Mouse (Mus musculus): ENCODE measurements at regions not wholly inside any gene's neighbourhood (a gene's known extent, or its start where the extent isn't known, plus 50 kb on each side); places are given as distances from the start of the nearest gene placed in this dataset.

GRCm38 (mm10) chr3:149626186-149626585, 635.8 kb upstream of the Adgrl2 start:
- DNase-seq (ENCODE audit: low spot score in 2 of 2): no peak

- no peak for DNase-seq (ENCODE audit: low spot score in 2 of 2)
These were observed 635.1 kb upstream of the Adgrl2 start for GRCm38 (mm10) chr3:149625497-149625896.

GRCm38 (mm10) chr3:149625066-149625465, 634.7 kb upstream of the Adgrl2 start:
- DNase-seq (ENCODE audit: low spot score in 2 of 2): no peak

- no peak for DNase-seq (ENCODE audit: low spot score in 2 of 2)
These were observed 633.6 kb upstream of the Adgrl2 start for GRCm38 (mm10) chr3:149623851-149624532.

GRCm38 (mm10) chr3:149603865-149604264, 613.5 kb upstream of the Adgrl2 start:
- DNase-seq (ENCODE audit: low spot score in 2 of 2): no peak

GRCm38 (mm10) chr3:149601276-149601675, 610.9 kb upstream of the Adgrl2 start:
- DNase-seq (ENCODE audit: low spot score in 2 of 2): no peak

GRCm38 (mm10) chr3:149594470-149594869, 604.1 kb upstream of the Adgrl2 start:
- peak in 1 of 2 experiments; percentile 6 for DNase-seq (ENCODE audit: low spot score in 2 of 2)

- DNase-seq (ENCODE audit: low spot score in 2 of 2): no peak
These were observed 595.4 kb upstream of the Adgrl2 start for GRCm38 (mm10) chr3:149585769-149586168.

GRCm38 (mm10) chr3:149581141-149581540, 590.8 kb upstream of the Adgrl2 start:
- no peak for DNase-seq (ENCODE audit: low spot score in 2 of 2)

- DNase-seq (ENCODE audit: low spot score in 2 of 2): no peak
These were observed 585.3 kb upstream of the Adgrl2 start for GRCm38 (mm10) chr3:149575678-149576077.

GRCm38 (mm10) chr3:149566853-149567252, 576.5 kb upstream of the Adgrl2 start:
- no peak for DNase-seq (ENCODE audit: low spot score in 2 of 2)

- DNase-seq (ENCODE audit: low spot score in 2 of 2): no peak
These were observed 560.0 kb upstream of the Adgrl2 start for GRCm38 (mm10) chr3:149550231-149550951.

- DNase-seq (ENCODE audit: low spot score in 2 of 2): no peak
These were observed 556.7 kb upstream of the Adgrl2 start for GRCm38 (mm10) chr3:149547045-149547444.

- DNase-seq (ENCODE audit: low spot score in 2 of 2): no peak
These were observed 555.9 kb upstream of the Adgrl2 start for GRCm38 (mm10) chr3:149546256-149546655.

- DNase-seq (ENCODE audit: low spot score in 2 of 2): no peak
These were observed 543.8 kb upstream of the Adgrl2 start for GRCm38 (mm10) chr3:149534183-149534582.

- DNase-seq (ENCODE audit: low spot score in 2 of 2): no peak
These were observed 539.8 kb upstream of the Adgrl2 start for GRCm38 (mm10) chr3:149530026-149530607.

GRCm38 (mm10) chr3:149526509-149526908, 536.2 kb upstream of the Adgrl2 start:
- DNase-seq (ENCODE audit: low spot score in 2 of 2): no peak

GRCm38 (mm10) chr3:149519575-149519929, 529.2 kb upstream of the Adgrl2 start:
- DNase-seq (ENCODE audit: low spot score in 2 of 2): no peak

GRCm38 (mm10) chr3:149518928-149519574, 528.7 kb upstream of the Adgrl2 start:
- DNase-seq (ENCODE audit: low spot score in 2 of 2): no peak

- DNase-seq (ENCODE audit: low spot score in 2 of 2): no peak
These were observed 527.2 kb upstream of the Adgrl2 start for GRCm38 (mm10) chr3:149517537-149517936.

GRCm38 (mm10) chr3:149509178-149509577, 518.8 kb upstream of the Adgrl2 start:
- DNase-seq (ENCODE audit: low spot score in 2 of 2): no peak

- no peak for DNase-seq (ENCODE audit: low spot score in 2 of 2)
These were observed 518.3 kb upstream of the Adgrl2 start for GRCm38 (mm10) chr3:149508671-149509070.

Measured in frontal cortex, postnatal 10 days (tissue).